Mouse (Mus musculus): ENCODE data around the gene Trappc1.
A peak's percentile ranks its signal among the peaks of the same experiment; 100 is the strongest.

The Trappc1 gene

DNA sequence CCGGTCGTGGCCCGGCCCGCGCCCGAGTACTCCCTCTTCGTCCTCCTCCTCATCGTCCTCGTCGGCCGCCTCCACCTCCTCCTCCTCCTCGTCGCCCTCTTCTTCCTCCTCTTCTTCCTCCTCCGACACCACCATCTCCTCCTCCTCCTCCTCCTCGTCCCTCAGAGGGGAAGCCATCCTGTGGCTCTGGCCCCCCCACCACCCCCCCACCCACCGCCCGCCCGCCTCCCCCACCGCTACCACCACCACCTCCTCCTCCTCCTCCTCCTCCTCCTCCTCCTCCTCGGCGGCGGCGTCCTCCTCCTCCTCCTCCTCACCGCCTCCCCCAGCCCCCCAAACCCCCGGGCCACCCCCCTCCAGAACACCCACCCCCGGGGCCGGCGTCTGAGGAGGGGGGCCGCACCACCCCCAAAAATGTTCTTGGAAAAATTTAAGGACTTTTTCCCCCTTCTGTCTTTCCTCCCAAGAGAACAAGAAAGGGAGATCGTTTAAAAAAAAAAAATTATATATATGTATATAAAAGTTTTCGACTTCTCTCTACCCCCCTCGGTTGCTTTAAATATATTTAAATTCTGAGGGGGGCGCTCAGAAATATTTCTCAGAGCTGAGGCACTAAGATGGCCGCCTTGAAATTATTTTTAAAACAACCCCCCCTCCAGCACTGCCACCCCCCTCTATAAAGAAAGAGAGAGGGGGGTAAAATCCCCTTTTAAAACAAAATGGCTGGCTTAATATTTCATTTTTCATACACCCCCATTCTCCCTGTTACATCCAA lies 45.6 kb downstream of the Trappc1 start, which contains the start of gene Chd3:
Gene Chd3, minus strand, starts transcription at position 192 of the 775 bp plus-strand sequence.
- DNase-seq (ENCODE audit: low spot score) = no peak

GRCm38 (mm10) chr11:69369990-69370816 lies 46.4 kb downstream of the Trappc1 start:
- no peak for DNase-seq (ENCODE audit: low spot score)

DNA sequence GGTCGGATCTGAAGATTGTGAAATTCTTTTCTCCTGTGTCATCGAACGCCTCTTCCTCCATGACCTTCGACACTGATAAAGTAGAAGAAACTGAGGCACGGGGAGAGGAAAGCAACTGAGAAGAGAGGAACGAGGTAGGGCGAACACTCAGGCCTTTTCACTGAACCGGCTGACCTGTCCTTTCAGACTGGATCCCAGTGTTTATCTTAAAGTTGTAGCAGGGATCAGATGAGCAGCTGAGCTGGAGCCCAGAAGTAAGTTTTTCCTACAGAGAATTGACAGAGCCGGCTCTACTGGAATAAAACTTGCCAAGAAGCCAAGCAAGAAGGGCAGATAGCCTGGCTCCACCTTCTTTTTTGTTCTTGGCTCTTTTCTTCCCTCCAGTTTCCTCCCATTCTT lies 47.0 kb downstream of the Trappc1 start:
- no peak for DNase-seq (ENCODE audit: low spot score)

DNA sequence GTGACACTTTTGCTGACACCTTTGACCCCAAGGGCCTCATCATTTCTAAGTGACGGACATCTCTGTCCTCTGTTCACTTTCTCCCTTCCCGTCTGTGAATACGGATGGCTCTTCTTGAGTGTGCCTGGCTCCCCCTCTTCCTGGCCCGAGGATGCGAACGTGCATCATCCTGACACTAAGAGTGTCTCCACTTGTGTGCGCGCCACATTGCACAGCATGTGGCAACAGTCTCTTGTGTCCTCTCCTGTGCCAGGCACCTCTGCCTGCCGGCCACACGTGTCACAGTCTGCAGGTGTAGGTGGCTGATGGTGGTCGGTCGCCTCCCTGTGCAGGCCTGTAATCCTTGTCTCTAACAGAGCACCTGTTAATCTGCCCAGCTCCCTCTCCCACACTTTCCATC lies 47.8 kb downstream of the Trappc1 start:
- DNase-seq (ENCODE audit: low spot score) = no peak

DNA sequence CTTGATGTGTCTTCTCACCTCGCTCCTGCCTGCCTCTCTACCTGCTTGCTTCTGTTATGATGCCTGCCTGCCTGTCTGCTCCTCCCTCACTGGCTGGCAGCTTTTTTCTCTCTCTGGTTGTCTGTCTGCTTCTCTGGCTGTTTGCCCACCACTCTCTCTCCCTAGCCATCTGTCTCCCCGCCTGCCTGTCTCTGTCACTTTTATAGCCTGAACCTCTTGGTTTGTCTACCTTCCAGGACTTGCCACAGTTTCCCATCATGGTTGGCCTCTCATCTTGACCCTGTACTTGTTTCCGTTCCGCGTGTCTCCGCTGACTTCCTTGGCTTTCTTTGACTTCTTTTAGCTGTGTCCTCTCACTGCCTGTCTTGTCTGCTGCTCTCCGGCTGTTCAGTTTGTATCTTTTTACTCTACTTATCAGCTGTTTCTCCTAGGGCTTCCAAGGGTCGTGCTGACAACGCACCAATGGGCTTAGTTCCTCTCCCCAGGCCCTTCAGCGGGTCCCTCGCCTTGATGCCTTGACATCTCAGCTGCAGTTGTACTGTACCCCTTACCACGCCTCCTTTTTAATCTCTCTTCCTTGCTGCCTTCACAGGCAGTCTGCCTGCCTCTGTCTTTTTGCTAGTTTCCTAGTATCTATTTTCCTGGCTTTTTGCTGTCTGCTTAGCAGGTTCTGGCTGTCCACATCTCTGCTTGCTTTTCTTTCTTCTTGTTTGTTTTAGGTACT lies 48.4 kb downstream of the Trappc1 start:
- DNase-seq (ENCODE audit: low spot score) = no peak

DNA sequence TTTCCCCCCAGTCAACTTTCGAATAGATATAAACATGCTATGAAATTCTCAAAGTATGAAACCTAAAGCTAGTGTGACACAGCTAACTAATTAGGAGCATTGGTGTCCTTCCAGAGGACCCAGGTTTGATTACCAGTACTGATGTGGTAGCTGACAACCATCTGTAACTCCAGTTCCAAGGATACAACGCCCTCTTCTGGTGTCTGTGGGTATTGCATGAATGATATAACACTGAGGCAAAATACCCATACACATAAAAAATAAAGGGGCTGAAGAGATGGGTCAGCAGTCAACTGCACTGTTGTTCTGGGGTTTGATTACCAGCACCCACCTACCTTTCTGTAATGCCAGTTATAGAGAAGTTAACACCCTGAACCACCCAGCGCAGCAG lies 49.0 kb downstream of the Trappc1 start:
- peak; percentile 16 for DNase-seq (ENCODE audit: low spot score)

- no peak for DNase-seq (ENCODE audit: low spot score)
These were observed 49.6 kb downstream of the Trappc1 start for GRCm38 (mm10) chr11:69373223-69373965.
